Mouse (Mus musculus): ENCODE results near the gene Gtf2ird1.
"Not testable (repeated sequence)": the region's sequence is repeated elsewhere in the genome, so short reads cannot be mapped to it uniquely, and the experiment has no call there.

Gtf2ird1 gene

DNA sequence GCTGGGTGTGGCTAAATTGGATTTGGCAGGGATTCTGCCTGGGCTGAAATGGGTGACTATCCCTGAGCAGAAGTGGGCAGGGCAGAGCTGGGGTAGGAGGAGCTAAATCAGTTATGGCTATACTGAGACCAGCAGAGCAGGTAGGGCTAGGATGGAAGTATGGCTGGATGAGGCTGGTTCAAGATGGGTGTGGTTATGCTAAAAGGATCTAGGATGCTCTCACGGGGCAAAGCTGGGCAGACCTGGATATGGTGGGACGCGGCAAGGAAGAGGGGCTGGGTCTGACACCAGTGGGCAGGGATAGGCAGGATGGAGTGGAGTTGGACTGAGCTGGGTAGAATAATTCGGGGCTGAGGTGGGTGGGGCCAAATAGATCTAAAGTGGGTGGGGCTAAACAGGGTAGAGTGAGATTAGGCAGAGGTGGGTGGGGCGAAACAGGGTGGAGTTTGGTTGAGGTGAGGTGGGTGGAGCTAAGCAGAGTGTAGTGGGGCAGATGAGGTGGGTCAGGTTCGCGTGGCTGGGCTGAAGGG lies 46.1 kb downstream of the Gtf2ird1 start:
- no peak for DNase-seq (ENCODE audit: low spot score)

DNA sequence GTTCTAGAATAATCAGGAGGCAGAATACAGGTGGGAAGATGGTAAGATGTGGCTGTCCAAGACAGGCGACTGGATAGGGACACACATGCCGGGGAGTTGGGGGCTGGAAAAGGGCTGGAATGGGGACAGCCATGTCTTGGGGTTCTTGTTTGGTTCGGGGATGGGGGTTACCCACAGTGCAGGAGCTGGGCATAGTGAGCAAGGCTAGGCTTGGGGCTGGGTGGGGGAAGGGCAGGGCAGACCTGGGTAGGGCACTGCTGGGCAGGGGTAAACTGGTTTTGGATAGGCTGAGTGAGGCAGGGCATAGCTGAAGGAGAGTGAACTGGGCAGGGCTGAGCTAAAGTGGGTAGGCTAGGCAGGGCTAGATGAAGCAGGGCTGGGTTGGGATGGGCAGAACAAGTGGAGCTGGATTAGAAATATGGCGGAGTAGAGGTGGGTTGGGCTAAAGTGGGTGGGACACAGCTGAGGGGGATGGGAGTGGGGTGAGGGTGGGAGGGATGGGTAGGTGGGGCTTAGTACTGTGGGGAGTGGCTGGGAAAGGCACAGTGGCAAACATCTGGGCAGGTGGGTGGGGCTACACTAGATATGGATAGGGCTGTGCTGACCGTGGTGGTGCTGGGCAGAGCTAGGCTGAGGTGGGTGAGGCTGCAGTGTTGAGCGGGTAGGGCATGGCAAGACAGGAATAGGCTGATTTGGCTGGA lies 46.8 kb downstream of the Gtf2ird1 start:
- no peak for DNase-seq (ENCODE audit: low spot score)

DNA sequence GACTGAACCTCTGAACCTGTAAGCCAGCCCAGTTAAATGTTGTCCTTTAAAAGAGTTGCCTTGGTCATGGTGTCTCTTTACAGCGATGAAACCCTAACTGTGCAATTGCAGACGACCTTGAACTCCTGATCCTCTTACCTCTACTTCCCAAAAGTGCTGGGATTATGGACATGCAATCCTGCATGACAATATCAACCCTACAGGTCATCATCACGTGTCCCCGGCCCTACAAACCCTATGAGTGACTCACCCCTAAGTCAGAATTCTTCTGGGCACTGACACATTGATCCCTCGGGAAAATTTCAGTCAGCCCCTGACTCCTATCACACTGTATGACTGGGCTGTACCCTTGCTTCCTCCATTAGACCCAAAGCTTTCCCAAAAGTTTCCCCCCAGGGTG lies 48.4 kb downstream of the Gtf2ird1 start:
- no peak for DNase-seq (ENCODE audit: low spot score)

DNA sequence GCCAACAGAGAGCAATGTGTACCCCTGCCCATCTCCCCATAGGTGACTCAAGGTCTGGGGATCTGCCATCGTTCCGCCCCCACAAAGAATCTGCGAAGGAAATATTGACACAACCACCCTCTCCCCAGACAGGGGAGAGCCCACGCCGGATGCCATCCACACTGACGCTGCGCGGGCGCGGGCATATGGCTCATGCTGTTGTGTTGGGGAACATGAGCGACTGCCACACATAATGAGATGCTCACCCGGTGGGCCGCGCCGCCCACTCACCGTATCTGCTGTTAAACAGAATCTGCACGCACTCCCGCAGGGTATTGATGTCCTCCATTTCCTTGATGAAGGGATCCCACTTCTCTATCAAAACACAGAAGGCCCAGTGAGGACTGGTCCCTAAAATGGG lies 54.7 kb downstream of the Gtf2ird1 start:
- no peak for DNase-seq (ENCODE audit: low spot score)

DNA sequence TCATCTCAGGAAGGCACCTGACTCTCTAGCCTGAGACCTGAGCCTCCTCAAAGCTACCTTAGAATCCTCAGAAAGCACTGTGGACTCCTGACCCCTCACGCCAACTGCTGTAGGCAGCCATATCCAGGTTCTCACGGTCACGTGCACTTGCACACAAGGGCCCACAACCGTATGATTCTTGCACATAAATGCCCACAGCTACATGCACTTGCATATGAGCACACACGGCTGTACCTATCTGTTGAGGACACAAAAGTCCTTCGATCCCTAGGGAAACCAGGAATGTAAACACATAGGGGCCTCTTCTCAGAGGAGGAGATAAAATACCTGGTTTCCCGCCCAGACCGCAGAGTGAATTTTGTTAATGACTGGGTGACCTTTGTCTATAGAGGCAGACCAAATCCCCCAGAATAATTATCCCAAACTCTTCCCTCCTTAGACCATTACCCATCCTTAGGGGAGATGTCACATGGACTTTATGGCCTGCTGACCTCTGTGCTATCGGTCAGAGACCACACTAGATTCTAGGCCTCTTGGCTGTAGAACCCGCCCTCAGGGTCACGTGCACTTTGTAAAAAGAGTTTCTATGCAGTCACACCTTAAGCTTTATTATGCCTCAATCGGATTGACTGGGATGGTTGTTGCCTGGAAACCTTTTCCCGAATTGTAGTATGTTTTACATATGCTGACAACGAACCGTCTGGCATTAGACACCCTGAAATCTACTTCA lies 58.9 kb downstream of the Gtf2ird1 start:
- no peak for DNase-seq (ENCODE audit: low spot score)

DNA sequence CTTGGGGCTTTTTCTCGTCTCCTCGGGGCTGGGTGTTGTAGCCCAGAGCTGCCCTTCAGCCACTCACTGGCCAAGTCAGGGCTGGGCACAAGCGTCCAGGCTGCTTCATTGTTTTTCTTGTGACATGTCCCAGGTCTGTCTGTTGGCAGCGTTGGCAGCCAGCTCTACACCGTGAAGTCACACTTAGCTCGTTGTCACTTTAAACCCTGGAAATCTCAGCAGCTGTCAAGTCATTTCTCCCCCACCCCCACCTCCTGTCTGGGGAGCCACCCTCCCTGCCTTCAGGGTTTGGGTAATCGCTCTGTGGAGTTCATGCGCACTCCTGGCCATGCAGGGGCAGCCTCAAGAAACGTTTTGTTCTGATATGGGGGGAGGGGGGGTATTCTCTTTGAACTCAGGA lies 60.0 kb downstream of the Gtf2ird1 start:
- DNase-seq (ENCODE audit: low spot score) = no peak

DNA sequence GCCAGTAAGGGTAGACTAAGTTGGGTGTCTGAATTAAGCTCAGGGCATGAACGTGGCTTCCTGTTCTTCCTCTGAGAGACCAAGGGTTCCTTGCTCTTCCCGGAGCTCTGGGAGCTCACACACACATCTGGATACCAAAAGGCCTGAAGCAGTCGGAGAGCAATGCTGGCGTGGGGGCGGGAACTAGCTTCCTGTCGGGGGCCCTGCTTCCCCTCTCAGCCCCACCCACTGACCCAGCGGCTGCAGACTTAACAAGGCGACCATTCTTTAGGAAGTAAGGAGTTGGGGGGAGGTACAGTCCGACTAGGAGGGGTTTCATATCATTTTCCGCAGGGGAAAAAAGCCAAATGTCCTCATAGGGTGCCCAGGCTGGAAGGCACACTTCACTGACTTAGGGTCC lies 61.9 kb downstream of the Gtf2ird1 start:
- peak; percentile 63 for DNase-seq (ENCODE audit: low spot score)

DNA sequence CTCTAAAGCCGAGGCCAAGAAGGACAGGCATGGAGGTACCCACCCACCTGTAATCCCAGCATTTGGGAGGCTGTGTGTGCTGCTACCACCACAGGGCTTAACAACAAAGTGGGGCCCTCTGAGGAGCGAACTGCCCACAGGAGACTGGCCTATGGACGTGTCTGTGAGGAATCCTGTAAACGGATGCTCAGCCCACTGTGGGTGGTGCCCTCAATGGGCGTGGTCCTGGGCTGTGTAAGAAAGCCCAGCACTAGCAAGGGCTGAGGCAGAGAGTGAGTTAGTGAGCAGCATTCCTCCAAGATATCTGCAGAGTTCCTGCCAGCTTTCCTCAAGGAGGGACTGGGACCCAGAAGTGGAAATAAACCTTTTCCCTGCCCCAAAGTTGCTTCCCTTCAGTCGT lies 62.9 kb downstream of the Gtf2ird1 start:
- no peak for DNase-seq (ENCODE audit: low spot score)

DNA sequence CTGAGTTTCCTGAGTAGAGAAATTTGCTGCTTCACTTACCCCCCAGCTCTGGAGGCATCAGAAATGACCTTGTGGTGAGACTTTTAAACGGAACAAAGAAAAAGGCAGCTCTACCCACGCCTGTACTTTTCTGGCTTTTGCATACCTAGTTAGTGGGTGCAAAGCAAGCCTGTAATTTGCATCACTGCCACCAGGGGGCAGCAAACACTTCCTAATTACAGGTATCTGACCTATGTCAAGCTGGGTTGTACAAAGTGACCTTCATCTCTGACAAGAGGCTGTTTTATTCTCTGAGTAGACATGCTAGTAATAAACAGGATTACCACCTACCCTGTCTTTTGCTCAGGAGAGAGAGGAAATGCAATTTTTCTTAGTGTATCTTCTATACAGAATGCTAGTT lies 71.4 kb downstream of the Gtf2ird1 start:
- peak; percentile 88 for DNase-seq (ENCODE audit: low spot score)

DNA sequence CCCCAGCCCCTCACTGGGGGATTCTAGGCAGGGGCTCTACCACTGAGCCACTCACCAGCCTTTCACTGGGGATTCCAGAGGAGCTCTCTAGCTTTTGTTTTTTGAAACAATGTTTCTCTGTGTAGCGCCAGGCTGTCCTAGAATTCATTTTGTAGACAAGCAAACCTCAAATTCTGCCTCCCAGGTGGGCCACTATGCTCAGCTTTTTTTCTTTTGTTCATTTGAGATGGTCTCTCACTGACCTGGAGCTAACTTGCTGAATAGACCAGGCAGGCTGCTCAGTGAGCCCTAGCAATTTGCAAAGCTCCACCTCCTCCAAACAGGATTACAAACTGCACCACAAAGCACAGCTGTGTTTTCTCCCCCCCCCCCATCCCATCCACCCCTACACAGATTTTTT lies 81.3 kb downstream of the Gtf2ird1 start:
- DNase-seq (ENCODE audit: low spot score) = no peak

DNA sequence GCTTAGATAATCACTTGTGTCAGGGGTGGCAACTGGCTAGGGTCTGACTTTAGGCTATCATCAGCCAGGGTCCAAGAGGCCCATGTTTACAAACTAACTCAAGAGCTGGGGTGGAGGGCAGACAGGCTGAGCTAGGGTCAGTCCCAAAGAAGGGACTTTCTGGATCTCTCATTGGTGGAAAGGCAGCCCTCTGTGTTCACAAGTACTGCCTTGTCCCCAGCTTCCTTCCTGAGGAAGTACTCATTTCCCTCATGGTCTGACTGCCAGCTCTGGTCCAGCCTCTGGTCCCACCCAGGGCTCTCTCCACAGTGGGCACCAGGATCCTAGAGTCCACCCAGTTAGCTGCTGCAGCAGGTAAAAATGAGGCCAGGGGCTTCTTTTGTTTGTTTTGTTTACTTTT lies 82.0 kb downstream of the Gtf2ird1 start:
- DNase-seq (ENCODE audit: low spot score) = no peak

DNA sequence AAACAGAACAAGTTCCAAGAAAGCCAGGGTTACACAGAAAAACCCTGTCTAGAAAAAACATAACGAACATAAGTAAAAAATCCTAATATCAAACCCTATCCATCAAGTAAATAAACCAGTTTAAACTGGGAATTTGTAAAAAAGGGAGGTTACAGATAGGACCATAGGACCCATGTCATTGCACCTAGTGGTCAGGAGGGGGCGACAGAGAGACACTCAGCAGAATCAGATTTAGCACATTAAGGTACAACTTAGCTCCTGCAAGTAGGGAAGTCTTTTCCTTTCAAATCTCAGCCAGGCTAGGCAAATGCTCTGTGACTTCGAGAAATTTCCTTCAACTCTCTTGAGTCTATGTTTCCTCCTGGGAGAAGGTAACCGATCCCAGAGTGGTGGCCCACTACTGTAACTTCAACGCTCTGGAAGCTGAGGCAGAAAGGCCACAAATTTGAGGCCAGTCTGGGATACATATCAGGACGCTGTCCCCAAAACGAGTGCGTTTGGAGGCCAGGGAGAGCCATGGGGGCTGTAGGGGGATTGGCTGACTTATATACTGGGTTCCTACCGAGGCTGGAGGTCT lies 82.5 kb downstream of the Gtf2ird1 start:
- peak; percentile 62 for DNase-seq (ENCODE audit: low spot score)

DNA sequence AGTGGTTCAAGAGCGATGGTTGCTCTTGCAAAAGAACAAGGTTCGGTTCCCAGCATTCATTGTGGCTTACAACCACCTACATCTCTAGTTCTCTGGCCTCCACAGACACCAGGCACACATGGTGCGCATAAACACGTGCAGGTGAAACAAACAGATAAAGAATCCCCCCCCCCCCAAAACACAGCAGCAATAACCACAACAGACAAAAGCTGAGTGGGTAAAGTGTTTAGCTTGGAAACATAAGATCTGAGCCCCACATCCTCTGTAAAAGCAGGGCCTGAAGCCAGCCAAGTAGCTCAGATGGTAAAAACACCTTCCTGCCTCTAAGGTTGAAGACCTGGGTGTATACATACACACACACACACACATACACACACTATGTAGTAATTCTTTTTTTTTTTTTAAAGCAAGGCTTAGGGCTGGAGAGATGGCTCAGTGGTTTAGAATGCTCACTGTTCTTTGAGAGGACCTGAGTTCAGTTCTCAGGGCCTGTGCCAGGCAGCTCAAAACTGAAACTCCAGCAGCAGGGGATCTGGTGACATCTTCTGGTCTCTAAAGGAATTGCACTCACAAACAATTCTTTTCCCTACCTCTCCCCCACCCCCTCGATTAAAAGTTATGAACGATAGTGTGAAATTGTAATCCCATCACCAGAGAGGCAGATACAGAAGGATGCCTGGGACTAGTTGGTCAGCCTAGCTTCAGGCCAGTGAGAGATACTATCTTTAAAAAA lies 83.4 kb downstream of the Gtf2ird1 start:
- DNase-seq (ENCODE audit: low spot score) = no peak

DNA sequence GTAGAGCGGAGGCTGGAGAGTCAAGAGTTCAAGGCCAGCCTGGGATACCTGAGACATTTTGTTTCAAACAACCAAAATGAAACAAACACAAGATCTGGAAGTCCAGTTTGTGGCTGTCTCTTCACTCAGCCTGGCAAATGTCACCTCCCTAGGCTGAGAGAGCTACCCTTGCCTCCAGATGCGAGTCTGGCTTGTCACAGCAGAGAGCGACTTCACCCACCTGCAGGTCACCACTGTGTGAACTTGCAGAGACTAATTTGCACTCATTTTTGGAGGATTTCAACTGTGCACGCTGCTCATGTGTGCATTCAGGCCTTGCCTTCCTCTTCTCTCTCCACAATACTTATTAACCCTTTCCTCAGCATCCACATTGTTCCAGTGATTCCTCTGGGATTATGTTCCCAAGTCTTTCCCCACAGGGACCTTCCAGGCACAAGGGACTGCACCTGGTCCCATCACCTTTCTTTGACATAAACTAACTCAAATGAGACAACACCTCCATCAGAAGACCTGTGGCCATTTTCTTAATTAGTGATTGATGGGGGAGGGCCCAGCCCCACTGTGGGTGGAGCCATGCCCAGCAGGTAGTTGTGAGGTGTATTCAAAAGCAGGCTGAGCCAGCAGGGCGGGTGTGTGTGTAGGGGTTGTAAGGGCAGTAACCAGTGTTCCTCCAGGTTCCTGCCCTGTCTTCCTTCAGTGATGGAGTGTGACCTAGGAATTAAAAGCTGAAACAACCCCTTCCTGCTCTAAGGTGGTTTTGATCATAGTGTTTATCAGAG lies 84.8 kb downstream of the Gtf2ird1 start:
- no peak for DNase-seq (ENCODE audit: low spot score)

DNA sequence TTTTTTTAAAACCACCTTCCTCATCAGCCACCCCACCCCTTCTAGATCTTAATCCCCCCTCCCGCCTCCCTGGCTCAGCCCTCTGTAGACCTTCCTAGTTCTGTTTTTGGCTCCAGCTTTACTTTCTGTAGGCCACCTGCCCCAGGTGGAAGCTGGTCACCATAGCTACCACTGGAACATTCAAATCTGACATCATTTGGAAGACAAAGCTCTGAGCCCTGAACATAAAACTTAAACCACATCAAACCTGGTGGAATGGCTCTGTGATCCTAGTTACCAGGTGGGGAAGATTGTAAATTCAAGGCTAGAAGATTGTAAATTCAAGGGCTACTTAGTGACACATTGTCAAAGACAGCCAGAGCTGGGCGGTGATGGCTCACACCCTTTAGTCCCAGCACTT lies 85.7 kb downstream of the Gtf2ird1 start:
- DNase-seq (ENCODE audit: low spot score) = no peak

DNA sequence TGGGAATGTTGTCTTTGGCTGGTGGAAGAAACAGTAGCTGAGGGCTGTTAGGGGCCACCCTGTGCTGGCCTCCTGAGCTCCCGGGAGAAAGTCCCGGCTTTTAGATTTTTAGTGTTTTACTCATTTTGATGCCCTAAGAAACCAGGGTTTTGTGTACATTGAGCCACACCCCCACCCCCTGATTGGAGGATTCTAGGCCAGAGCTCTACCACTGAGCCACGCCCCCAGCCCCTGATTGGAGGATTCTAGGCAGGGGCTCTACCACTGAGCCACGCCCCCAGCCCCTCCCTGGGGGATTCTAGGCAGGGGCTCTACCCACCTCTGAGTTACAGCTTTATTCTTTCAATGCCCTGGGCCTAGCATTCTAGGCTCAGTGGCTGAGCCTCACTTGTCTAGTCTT lies 97.4 kb downstream of the Gtf2ird1 start:
- no peak for DNase-seq (ENCODE audit: low spot score)

DNA sequence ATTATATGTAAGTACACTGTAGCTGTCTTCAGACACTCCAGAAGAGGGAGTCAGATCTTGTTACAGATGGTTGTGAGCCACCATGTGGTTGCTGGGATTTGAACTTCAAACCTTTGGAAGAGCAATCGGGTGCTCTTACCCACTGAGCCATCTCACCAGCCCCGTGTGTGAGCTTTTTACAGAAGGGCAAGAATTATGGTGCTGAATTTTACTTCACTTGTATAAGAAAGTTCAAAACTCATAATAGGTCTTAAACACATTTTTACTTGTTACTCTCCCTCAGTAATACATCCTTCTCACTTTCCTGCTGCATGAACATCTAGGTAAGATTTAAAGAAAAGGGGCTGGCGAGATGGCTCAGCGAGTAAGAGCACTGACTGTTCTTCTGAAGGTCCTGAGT lies 101.1 kb downstream of the Gtf2ird1 start:
- DNase-seq (ENCODE audit: low spot score) = not testable (repeated sequence)

DNA sequence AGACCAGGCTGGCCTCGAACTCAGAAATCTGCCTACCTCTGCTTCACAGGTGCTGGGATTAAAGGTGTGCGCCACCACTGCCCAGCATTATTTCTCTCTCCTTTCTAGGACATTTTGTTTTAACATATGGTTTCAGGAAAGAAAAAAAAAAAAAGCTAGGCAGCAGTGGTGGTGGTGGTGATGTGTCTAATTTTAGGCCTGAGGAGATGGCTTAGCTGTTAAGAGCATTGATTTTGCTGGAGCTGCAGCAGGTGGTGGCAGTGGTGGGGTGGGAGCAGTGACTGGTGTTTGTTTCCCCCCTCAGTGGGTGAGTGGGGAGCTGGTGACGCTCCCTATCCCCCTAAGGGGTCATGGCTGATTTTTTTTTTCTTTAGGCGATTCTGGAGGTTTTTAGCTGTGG lies 103.4 kb downstream of the Gtf2ird1 start:
- DNase-seq (ENCODE audit: low spot score) = no peak

DNA sequence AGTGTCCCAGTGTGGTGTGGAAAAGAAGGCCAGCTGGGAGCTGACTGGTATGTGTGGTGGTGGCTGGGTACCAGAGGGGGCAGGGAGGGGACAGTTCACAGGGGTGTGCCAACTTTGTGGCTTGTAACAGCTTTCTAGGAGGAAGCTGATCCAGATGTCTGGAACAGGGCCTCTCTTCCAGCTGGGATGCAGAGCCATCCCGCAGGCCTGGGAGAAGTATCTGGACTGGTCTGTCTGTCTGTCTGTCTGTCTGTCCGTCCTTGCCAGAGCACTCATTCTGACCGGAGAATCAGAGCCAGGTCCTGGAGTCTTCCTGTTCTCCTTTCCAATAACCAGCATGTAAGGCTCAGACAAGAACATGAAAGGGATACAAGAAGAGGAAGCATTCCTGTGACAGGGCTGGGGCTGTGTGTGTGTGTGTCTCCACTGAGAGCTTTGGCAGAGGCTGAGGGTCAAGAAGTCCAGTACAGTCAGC lies 104.0 kb downstream of the Gtf2ird1 start:
- DNase-seq (ENCODE audit: low spot score) = peak; percentile 56

DNA sequence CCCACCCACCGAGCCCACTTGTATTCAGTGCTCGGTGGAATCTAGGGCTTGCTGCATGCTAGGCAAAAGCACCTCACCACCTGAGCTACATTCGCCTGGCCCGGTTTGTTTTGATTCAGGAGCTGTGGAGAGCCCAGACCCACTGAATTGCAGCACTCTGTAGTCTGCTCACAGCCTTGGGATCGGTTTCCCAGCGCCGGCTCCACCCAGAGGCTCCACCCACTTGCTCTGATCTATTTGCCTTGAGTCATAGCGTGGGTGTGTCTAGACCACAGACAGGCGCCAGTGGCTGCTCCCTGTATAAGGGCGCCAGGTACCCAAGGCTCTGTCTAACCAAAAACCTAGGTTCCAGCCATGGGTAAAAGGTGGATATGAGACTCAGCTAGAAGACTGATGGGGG lies 105.9 kb downstream of the Gtf2ird1 start:
- peak; percentile 80 for DNase-seq (ENCODE audit: low spot score)

DNA sequence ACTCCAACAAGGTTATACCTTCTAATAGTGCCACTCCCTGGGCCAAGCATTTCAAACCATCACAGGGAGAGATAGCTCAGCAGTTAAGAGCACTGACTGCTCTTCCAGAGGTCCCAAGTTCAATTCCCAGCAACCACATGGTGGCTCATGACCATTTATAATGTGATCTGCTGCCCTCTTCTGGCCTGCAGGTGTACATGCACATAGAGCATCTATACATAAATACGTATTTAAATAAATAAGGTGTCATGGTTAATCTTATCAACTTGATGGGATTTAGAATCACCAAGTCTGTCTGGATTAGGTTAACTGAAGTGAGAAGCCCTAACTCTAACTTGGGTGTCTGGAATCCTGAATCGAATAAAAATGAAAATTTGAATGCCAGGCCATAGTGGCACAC lies 109.5 kb downstream of the Gtf2ird1 start:
- DNase-seq (ENCODE audit: low spot score) = no peak

DNA sequence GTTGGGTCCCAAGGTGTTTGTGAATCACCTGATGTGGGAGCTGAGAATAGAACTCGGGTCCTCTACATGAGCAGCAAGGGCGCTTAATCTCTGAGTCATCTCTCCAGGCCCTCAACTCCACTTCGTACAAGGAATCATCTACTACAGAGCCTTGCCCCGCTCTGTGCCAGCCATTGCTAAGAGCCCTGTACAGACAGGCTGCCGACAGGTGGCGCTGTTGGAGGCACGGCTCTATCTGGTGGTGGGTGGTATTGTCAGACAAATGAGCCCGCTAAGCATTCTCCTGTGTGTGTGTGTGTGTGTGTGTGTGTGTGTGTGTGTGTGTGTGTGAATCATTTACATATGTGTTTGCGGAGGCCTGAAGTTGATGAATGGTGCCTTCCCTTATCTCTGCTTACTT lies 111.1 kb downstream of the Gtf2ird1 start:
- peak; percentile 60 for DNase-seq (ENCODE audit: low spot score)
